Mouse (Mus musculus): Measurements from ENCODE around the gene Bri3bp. TPM values are rescaled to one million over a fixed set of nuclear protein-coding genes. Genes with fewer than 3 reads are reported as not detected.

The Bri3bp gene
- polyA plus RNA-seq, 1 experiment, result 45.8 TPM

DNA sequence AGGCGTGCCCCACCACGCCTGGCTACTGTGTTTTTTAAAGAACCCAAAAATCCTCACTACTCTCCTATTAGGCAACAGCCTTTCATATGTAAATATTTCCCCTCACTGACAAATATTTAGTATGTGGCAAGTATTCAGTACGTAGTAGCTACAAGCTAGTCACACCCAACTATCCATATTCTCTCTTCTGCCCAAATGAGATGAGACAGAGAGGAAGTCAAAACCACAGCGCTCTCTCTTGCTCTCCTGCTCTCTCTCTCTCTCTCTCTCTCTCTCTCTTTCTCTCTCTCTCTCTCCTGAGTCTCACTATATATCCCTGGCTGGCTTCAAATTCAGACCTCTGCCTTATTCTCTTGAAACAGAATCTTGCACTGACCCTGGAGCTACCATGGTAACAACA is 3.2 kb downstream of the Bri3bp start:
- no peak overlapping the region for H3K9ac ChIP-seq (ENCODE audit: low read depth, poor library complexity, severe bottlenecking)
- H3K9me3 ChIP-seq (replicated peaks; ENCODE audit: control insufficient read depth, insufficient read depth, low read length, poor library complexity, severe bottlenecking), result no peaks in the 10 kb centered on the region
- no peak overlapping the region for H3K4me3 ChIP-seq (ENCODE audit: low read depth, low read length)
- H3K36me3 ChIP-seq (ENCODE audit: control insufficient read depth, insufficient read depth, low read length, poor library complexity, severe bottlenecking), result no peaks in the 10 kb centered on the region
- TF ChIP-seq POLR2A (IDR thresholded peaks at IDR 0.05; ENCODE audit: insufficient read depth, low read length) (no peak), CTCF (IDR thresholded peaks at IDR 0.05; ENCODE audit: low read depth, low read length) (no peak), EP300 (IDR thresholded peaks at IDR 0.05; ENCODE audit: insufficient read depth, low read depth, low read length) (no peak)
- H3K4me1 ChIP-seq (ENCODE audit: control insufficient read depth, insufficient read depth, low read length), result no peaks in the 10 kb centered on the region
- H3K27me3 ChIP-seq (ENCODE audit: control insufficient read depth, insufficient read depth, low read length, poor library complexity, severe bottlenecking), result no peaks in the 10 kb centered on the region
- no peak overlapping the region for H3K27ac ChIP-seq (ENCODE audit: insufficient read depth, low read length)

DNA sequence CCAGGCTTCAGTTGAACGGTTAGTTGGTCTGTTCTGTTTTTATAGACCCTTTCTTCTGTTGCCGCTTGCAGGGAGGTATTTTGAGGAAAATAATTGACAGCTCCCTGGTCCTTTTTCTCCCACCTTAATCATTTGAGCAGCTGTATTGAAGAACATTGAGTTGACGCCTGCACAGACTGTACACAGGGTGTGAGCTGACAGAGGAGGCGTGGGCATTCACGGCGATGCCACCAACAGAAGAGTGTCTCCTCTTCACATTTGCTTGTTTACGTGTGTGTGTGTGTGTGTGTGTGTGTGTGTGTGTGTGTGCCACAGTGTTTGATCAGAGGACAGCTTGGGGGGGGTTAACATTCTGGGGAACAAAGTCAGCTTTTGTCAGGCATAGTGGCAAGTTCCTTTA is 5.0 kb downstream of the Bri3bp start:
- Histone ChIP-seq H3K9ac (ENCODE audit: low read depth, poor library complexity, severe bottlenecking) (no peak overlapping the region), H3K4me1 (ENCODE audit: control insufficient read depth, insufficient read depth, low read length) (no peaks in the 10 kb centered on the region), H3K9me3 (replicated peaks; ENCODE audit: control insufficient read depth, insufficient read depth, low read length, poor library complexity, severe bottlenecking) (no peaks in the 10 kb centered on the region), H3K36me3 (ENCODE audit: control insufficient read depth, insufficient read depth, low read length, poor library complexity, severe bottlenecking) (no peaks in the 10 kb centered on the region), H3K27ac (ENCODE audit: insufficient read depth, low read length) (no peak overlapping the region), H3K27me3 (ENCODE audit: control insufficient read depth, insufficient read depth, low read length, poor library complexity, severe bottlenecking) (no peaks in the 10 kb centered on the region), H3K4me3 (ENCODE audit: low read depth, low read length) (no peak overlapping the region)
- TF ChIP-seq CTCF (IDR thresholded peaks at IDR 0.05; ENCODE audit: low read depth, low read length) (no peak), POLR2A (IDR thresholded peaks at IDR 0.05; ENCODE audit: insufficient read depth, low read length) (no peak), EP300 (IDR thresholded peaks at IDR 0.05; ENCODE audit: insufficient read depth, low read depth, low read length) (no peak)

DNA sequence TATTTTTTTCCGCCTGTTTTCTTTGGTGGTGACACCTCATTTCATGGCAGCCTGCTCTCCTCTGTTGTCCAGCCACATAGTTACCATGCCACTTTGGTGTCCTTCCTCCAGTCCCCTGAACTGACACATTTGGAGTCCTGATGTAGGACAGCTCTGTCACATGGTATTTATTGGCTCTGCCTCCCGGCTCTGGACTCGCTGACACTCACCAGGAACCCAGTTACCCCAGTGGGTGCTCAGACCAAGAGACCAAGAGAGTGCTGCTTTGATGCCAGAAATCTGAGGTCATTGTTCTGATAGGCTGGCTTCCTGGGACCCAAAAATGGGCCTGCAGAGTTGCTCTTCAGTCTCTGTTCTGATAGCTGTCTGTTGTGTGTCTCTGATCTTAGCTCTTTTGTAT is 6.7 kb downstream of the Bri3bp start:
- H3K27ac ChIP-seq (ENCODE audit: insufficient read depth, low read length), result no peak overlapping the region
- H3K9ac ChIP-seq (ENCODE audit: low read depth, poor library complexity, severe bottlenecking), result no peak overlapping the region
- no peak overlapping the region for H3K4me3 ChIP-seq (ENCODE audit: low read depth, low read length)
- H3K27me3 ChIP-seq (ENCODE audit: control insufficient read depth, insufficient read depth, low read length, poor library complexity, severe bottlenecking), result no peaks in the 10 kb centered on the region
- H3K4me1 ChIP-seq (ENCODE audit: control insufficient read depth, insufficient read depth, low read length), result no peaks in the 10 kb centered on the region
- no peaks in the 10 kb centered on the region for H3K9me3 ChIP-seq (replicated peaks; ENCODE audit: control insufficient read depth, insufficient read depth, low read length, poor library complexity, severe bottlenecking)
- no peaks in the 10 kb centered on the region for H3K36me3 ChIP-seq (ENCODE audit: control insufficient read depth, insufficient read depth, low read length, poor library complexity, severe bottlenecking)
- TF ChIP-seq CTCF (IDR thresholded peaks at IDR 0.05; ENCODE audit: low read depth, low read length) (no peak), POLR2A (IDR thresholded peaks at IDR 0.05; ENCODE audit: insufficient read depth, low read length) (no peak), EP300 (IDR thresholded peaks at IDR 0.05; ENCODE audit: insufficient read depth, low read depth, low read length) (no peak)

DNA sequence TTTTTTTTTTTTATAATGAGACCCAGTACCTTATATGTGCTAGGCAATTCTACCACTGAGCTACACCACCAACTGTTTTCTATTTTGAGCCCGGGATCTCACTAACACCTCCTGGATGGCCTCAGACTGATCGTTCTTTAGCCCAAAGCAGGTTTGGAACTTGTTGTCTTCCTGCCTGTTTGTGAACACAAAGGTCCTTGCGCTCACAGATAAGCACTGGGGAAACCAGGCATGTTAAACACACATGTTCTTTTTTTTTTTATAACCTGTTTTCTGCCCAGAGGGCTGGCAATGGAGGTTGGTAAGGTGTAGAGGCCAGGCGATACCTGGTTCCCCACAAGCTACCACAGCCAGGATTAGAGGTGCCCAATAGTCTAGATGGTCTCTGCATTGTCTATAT is 7.3 kb downstream of the Bri3bp start:
- TF ChIP-seq CTCF (IDR thresholded peaks at IDR 0.05; ENCODE audit: low read depth, low read length), result no peak
- no peak for TF ChIP-seq POLR2A (IDR thresholded peaks at IDR 0.05; ENCODE audit: insufficient read depth, low read length)
- no peak for TF ChIP-seq EP300 (IDR thresholded peaks at IDR 0.05; ENCODE audit: insufficient read depth, low read depth, low read length)

DNA sequence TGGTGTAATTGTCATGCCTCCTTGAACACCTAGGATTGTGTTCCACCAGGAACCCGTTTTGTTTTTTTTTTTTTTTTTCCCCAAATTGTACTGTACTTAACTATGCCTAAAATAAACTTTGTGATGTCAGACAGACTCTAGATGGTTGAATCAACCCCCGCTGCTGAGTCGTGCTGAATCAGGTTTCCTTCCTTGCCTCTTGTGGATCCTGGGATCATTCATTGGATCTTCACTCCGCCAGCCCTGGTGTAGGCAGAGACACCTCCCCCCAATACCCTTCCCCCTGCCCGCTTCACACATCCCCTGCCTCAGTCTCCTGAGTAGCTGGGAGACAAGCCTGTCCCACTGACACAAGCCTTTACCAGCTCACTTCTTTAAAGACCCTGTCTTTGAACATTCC is 7.9 kb downstream of the Bri3bp start:
- Histone ChIP-seq H3K27ac (ENCODE audit: insufficient read depth, low read length) (no peak overlapping the region), H3K9ac (ENCODE audit: low read depth, poor library complexity, severe bottlenecking) (no peak overlapping the region), H3K36me3 (ENCODE audit: control insufficient read depth, insufficient read depth, low read length, poor library complexity, severe bottlenecking) (no peaks in the 10 kb centered on the region), H3K4me3 (ENCODE audit: low read depth, low read length) (no peak overlapping the region), H3K4me1 (ENCODE audit: control insufficient read depth, insufficient read depth, low read length) (no peaks in the 10 kb centered on the region), H3K9me3 (replicated peaks; ENCODE audit: control insufficient read depth, insufficient read depth, low read length, poor library complexity, severe bottlenecking) (no peaks in the 10 kb centered on the region), H3K27me3 (ENCODE audit: control insufficient read depth, insufficient read depth, low read length, poor library complexity, severe bottlenecking) (no peaks in the 10 kb centered on the region)
- TF ChIP-seq EP300 (IDR thresholded peaks at IDR 0.05; ENCODE audit: insufficient read depth, low read depth, low read length) (no peak), POLR2A (IDR thresholded peaks at IDR 0.05; ENCODE audit: insufficient read depth, low read length) (no peak), CTCF (IDR thresholded peaks at IDR 0.05; ENCODE audit: low read depth, low read length) (no peak)

More for the DNA sequence above, 7.3 kb downstream of the Bri3bp start:
- H3K9me3 ChIP-seq (replicated peaks; ENCODE audit: control insufficient read depth, insufficient read depth, low read length, poor library complexity, severe bottlenecking), result no peaks in the 10 kb centered on the region
- H3K4me1 ChIP-seq (ENCODE audit: control insufficient read depth, insufficient read depth, low read length), result no peaks in the 10 kb centered on the region
- H3K4me3 ChIP-seq (ENCODE audit: low read depth, low read length), result no peak overlapping the region
- no peak overlapping the region for H3K27ac ChIP-seq (ENCODE audit: insufficient read depth, low read length)
- H3K9ac ChIP-seq (ENCODE audit: low read depth, poor library complexity, severe bottlenecking), result no peak overlapping the region
- no peaks in the 10 kb centered on the region for H3K36me3 ChIP-seq (ENCODE audit: control insufficient read depth, insufficient read depth, low read length, poor library complexity, severe bottlenecking)
- no peaks in the 10 kb centered on the region for H3K27me3 ChIP-seq (ENCODE audit: control insufficient read depth, insufficient read depth, low read length, poor library complexity, severe bottlenecking)

DNA sequence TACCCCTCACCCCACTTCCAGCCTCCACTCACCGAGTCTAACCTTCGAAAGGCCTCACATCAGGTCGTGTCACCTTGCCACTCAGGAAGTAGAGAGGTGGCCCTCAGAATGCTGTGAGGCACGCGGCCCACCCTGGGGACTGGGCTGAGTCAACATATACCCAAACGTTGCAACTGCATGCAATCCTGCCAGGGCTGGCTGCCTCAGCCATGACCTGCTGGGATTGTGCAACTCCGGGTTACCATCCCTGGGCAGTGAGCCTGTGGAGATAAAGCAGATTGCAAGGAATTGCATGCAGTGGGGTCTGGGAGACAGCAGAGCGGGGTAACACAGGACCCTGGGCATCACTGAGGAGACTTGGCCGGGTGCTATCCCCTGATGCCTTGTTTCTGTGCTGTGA is 11.2 kb downstream of the Bri3bp start:
- no peak overlapping the region for H3K9ac ChIP-seq (ENCODE audit: low read depth, poor library complexity, severe bottlenecking)
- H3K27me3 ChIP-seq (ENCODE audit: control insufficient read depth, insufficient read depth, low read length, poor library complexity, severe bottlenecking), result no peaks in the 10 kb centered on the region
- H3K9me3 ChIP-seq (replicated peaks; ENCODE audit: control insufficient read depth, insufficient read depth, low read length, poor library complexity, severe bottlenecking), result no peaks in the 10 kb centered on the region
- H3K4me1 ChIP-seq (ENCODE audit: control insufficient read depth, insufficient read depth, low read length), result no peaks in the 10 kb centered on the region
- TF ChIP-seq POLR2A (IDR thresholded peaks at IDR 0.05; ENCODE audit: insufficient read depth, low read length) (no peak), CTCF (IDR thresholded peaks at IDR 0.05; ENCODE audit: low read depth, low read length) (no peak), EP300 (IDR thresholded peaks at IDR 0.05; ENCODE audit: insufficient read depth, low read depth, low read length) (no peak)
- H3K36me3 ChIP-seq (ENCODE audit: control insufficient read depth, insufficient read depth, low read length, poor library complexity, severe bottlenecking), result peaks cover 12% of the 10 kb centered on the region
- no peak overlapping the region for H3K27ac ChIP-seq (ENCODE audit: insufficient read depth, low read length)
- no peak overlapping the region for H3K4me3 ChIP-seq (ENCODE audit: low read depth, low read length)
